Mouse (Mus musculus): ENCODE data around the gene Rnf220. TPM values are rescaled to one million over a fixed set of nuclear protein-coding genes. Genes with fewer than 3 reads are reported as not detected.
A peak's percentile ranks its signal among the peaks of the same experiment; 100 is the strongest.

Gene Rnf220
- polyA plus RNA-seq, 1 experiment from 2014 or later: 63.3 TPM

GRCm38 (mm10) chr4:117299921-117300320, 196.9 kb downstream of the Rnf220 start:
- Histone ChIP-seq H3K27ac (ENCODE audit: low read depth, low read length) (peak overlapping the region; percentile 8; the same call in 1 of the 2 replicates), H3K36me3 (ENCODE audit: control insufficient read depth, insufficient read depth, low read length) (no peaks in the 10 kb centered on the region), H3K4me1 (ENCODE audit: control insufficient read depth, insufficient read depth, low read length) (peaks cover 21% of the 10 kb centered on the region), H3K27me3 (ENCODE audit: control insufficient read depth, insufficient read depth, low read length) (peaks cover 35% of the 10 kb centered on the region), H3K9ac (ENCODE audit: low read length) (0 out of 2 replicates have a peak overlapping the region, but pooled peaks have one; percentile 9), H3K9me3 (ENCODE audit: control insufficient read depth, low read length) (no peaks in the 10 kb centered on the region), H3K4me3 (ENCODE audit: low read depth, low read length) (no peak overlapping the region), H3K4me2 (no peak overlapping the region)
- WGBS: 75% methylated on average over 10 of the region's 10 CpGs
- ATAC-seq (ENCODE audit: low FRiP score) (peak; percentile 48; the same call in 1 of the 2 replicates), DNase-seq (ENCODE audit: low spot score, missing footprints) (no peak)

GRCm38 (mm10) chr4:117297819-117298218, 199.0 kb downstream of the Rnf220 start:
- peaks cover 15% of the 10 kb centered on the region for H3K27me3 ChIP-seq (ENCODE audit: control insufficient read depth, insufficient read depth, low read length)

GRCm38 (mm10) chr4:117296849-117297593, 199.8 kb downstream of the Rnf220 start:
- ATAC-seq (ENCODE audit: low FRiP score): no peak
- Histone ChIP-seq H3K36me3 (ENCODE audit: control insufficient read depth, insufficient read depth, low read length) (no peaks in the 10 kb centered on the region), H3K9ac (ENCODE audit: low read length) (no peak overlapping the region; the same call in 1 of the 2 replicates), H3K27me3 (ENCODE audit: control insufficient read depth, insufficient read depth, low read length) (peaks cover 9% of the 10 kb centered on the region), H3K4me1 (ENCODE audit: control insufficient read depth, insufficient read depth, low read length) (peaks cover 8% of the 10 kb centered on the region), H3K9me3 (ENCODE audit: control insufficient read depth, low read length) (no peaks in the 10 kb centered on the region), H3K4me2 (no peak overlapping the region), H3K4me3 (ENCODE audit: low read depth, low read length) (no peak overlapping the region), H3K27ac (ENCODE audit: low read depth, low read length) (no peak overlapping the region)
- WGBS: 68% methylated on average over 19 of the region's 19 CpGs
- DNase-seq (ENCODE audit: low spot score, missing footprints): no peak

More at GRCm38 (mm10) chr4:117297819-117298218, 199.0 kb downstream of the Rnf220 start:
- no peak overlapping the region for H3K4me3 ChIP-seq (ENCODE audit: low read depth, low read length)
- no peak overlapping the region for H3K27ac ChIP-seq (ENCODE audit: low read depth, low read length)
- WGBS: 88% methylated on average over 9 of the region's 9 CpGs
- H3K4me2 ChIP-seq: no peak overlapping the region
- H3K36me3 ChIP-seq (ENCODE audit: control insufficient read depth, insufficient read depth, low read length): no peaks in the 10 kb centered on the region
- no peak overlapping the region for H3K9ac ChIP-seq (ENCODE audit: low read length)
- DNase-seq (ENCODE audit: low spot score, missing footprints) (no peak), ATAC-seq (ENCODE audit: low FRiP score) (no peak)
- no peaks in the 10 kb centered on the region for H3K9me3 ChIP-seq (ENCODE audit: control insufficient read depth, low read length)
- peaks cover 8% of the 10 kb centered on the region for H3K4me1 ChIP-seq (ENCODE audit: control insufficient read depth, insufficient read depth, low read length)

- Histone ChIP-seq H3K4me2 (no peak overlapping the region), H3K27ac (ENCODE audit: low read depth, low read length) (no peak overlapping the region), H3K4me3 (ENCODE audit: low read depth, low read length) (no peak overlapping the region), H3K36me3 (ENCODE audit: control insufficient read depth, insufficient read depth, low read length) (no peaks in the 10 kb centered on the region), H3K9ac (ENCODE audit: low read length) (no peak overlapping the region), H3K4me1 (ENCODE audit: control insufficient read depth, insufficient read depth, low read length) (peaks cover 18% of the 10 kb centered on the region; the same call in 1 of the 2 replicates), H3K27me3 (ENCODE audit: control insufficient read depth, insufficient read depth, low read length) (peaks cover 3% of the 10 kb centered on the region; the same call in 1 of the 2 replicates), H3K9me3 (ENCODE audit: control insufficient read depth, low read length) (no peaks in the 10 kb centered on the region)
- DNase-seq (ENCODE audit: low spot score, missing footprints) (no peak), ATAC-seq (ENCODE audit: low FRiP score) (no peak)
- WGBS: 97% methylated on average over 2 of the region's 2 CpGs
Measured at GRCm38 (mm10) chr4:117291696-117292095, 205.2 kb downstream of the Rnf220 start.

- Histone ChIP-seq H3K9ac (ENCODE audit: low read length) (peak overlapping the region; percentile 81), H3K4me2 (peak overlapping the region; percentile 70), H3K36me3 (ENCODE audit: control insufficient read depth, insufficient read depth, low read length) (peaks cover 5% of the 10 kb centered on the region; the same call in 1 of the 2 replicates), H3K4me1 (ENCODE audit: control insufficient read depth, insufficient read depth, low read length) (peaks cover 39% of the 10 kb centered on the region), H3K4me3 (ENCODE audit: low read depth, low read length) (peak overlapping the region; percentile 69), H3K27ac (ENCODE audit: low read depth, low read length) (peak overlapping the region; percentile 94), H3K9me3 (ENCODE audit: control insufficient read depth, low read length) (no peaks in the 10 kb centered on the region), H3K27me3 (ENCODE audit: control insufficient read depth, insufficient read depth, low read length) (peaks cover 10% of the 10 kb centered on the region; the same call in 1 of the 2 replicates)
- peak; percentile 96 for DNase-seq (ENCODE audit: low spot score, missing footprints)
- under 1% methylated on average over 66 of the region's 80 CpGs for WGBS
- peak; percentile 89 for ATAC-seq (ENCODE audit: low FRiP score)
Measured at GRCm38 (mm10) chr4:117288927-117289801, 207.7 kb downstream of the Rnf220 start.

- H3K4me1 ChIP-seq (ENCODE audit: control insufficient read depth, insufficient read depth, low read length): peaks cover 47% of the 10 kb centered on the region
- H3K27me3 ChIP-seq (ENCODE audit: control insufficient read depth, insufficient read depth, low read length): peaks cover 10% of the 10 kb centered on the region; the same call in 1 of the 2 replicates
- H3K36me3 ChIP-seq (ENCODE audit: control insufficient read depth, insufficient read depth, low read length): peaks cover 5% of the 10 kb centered on the region; the same call in 1 of the 2 replicates
- WGBS: 23% methylated on average over 25 of the region's 25 CpGs
- H3K9ac ChIP-seq (ENCODE audit: low read length): peak overlapping the region; percentile 81
- no peaks in the 10 kb centered on the region for H3K9me3 ChIP-seq (ENCODE audit: control insufficient read depth, low read length)
- ATAC-seq (ENCODE audit: low FRiP score) (no peak), DNase-seq (ENCODE audit: low spot score, missing footprints) (peak; percentile 91)
- peak overlapping the region; percentile 70 for H3K4me2 ChIP-seq
- peak overlapping the region; percentile 69 for H3K4me3 ChIP-seq (ENCODE audit: low read depth, low read length)
- peak overlapping the region; percentile 94 for H3K27ac ChIP-seq (ENCODE audit: low read depth, low read length)
Measured at GRCm38 (mm10) chr4:117288277-117288926, 208.4 kb downstream of the Rnf220 start.

- peaks cover 27% of the 10 kb centered on the region; the same call in 1 of the 2 replicates for H3K27me3 ChIP-seq (ENCODE audit: control insufficient read depth, insufficient read depth, low read length)
- H3K4me2 ChIP-seq: no peak overlapping the region
- DNase-seq (ENCODE audit: low spot score, missing footprints): peak; percentile 88
- whole genome bisulfite sequencing: 41% methylated on average over 4 of the region's 4 CpGs
- H3K4me1 ChIP-seq (ENCODE audit: control insufficient read depth, insufficient read depth, low read length): peaks cover 60% of the 10 kb centered on the region
- no peak overlapping the region for H3K4me3 ChIP-seq (ENCODE audit: low read depth, low read length)
- H3K27ac ChIP-seq (ENCODE audit: low read depth, low read length): peak overlapping the region; percentile 78
- H3K36me3 ChIP-seq (ENCODE audit: control insufficient read depth, insufficient read depth, low read length): peaks cover 7% of the 10 kb centered on the region; the same call in 1 of the 2 replicates
- H3K9me3 ChIP-seq (ENCODE audit: control insufficient read depth, low read length): no peaks in the 10 kb centered on the region
- no peak for ATAC-seq (ENCODE audit: low FRiP score)
- H3K9ac ChIP-seq (ENCODE audit: low read length): no peak overlapping the region
Measured at GRCm38 (mm10) chr4:117284363-117284762, 212.5 kb downstream of the Rnf220 start.
